Mouse (Mus musculus): ENCODE data around the gene Vangl2. TPM values are rescaled to one million over a fixed set of nuclear protein-coding genes. Genes with fewer than 3 reads are reported as not detected.

The Vangl2 gene
- polyA plus RNA-seq, 1 experiment from 2014 or later = 18.4 TPM

DNA sequence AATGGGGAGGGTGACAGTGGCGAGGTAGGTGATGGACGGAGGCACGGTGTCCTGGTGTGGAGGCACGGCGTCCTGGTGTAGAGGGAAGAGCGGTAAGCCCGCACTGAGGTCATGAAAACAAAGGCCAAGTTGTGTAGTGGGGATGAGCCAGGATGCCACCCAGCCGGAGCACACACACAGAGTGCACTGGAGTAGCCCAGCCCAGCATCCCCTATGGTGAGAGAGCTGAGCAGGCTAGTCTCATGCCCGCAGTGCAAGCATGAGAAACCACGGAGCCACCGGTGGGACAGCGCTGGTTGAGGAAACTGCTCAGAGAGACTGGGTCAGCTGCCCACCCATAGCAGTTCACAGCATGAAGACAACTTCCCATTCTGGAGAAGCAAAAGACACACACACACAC lies 26.6 kb downstream of the Vangl2 start:
- peaks cover 30% of the 10 kb centered on the region for H3K36me3 ChIP-seq (ENCODE audit: control insufficient read depth, insufficient read depth, low read length)
- 68% methylated on average over 12 of the region's 12 CpGs for WGBS

DNA sequence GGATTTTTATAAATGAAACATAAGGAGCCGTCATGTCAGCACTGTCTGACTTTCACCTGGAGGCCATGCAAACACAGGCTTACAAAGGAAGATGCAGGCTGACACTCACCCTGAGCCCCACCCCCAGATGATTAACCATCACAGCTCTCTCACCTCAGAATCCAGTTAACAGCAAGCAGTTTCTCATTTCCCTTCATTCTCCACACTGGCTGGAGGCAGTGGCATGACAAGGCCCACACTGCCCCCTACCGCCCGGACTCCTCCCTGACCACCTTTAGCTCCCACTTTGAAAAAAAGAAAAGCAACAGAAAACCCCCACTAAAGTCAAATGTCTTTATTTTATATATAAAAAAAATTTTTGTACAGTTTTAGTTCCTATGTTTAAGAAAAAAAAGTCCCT lies 27.6 kb downstream of the Vangl2 start:
- Histone ChIP-seq H3K27ac (ENCODE audit: low read length) (no peak overlapping the region), H3K36me3 (ENCODE audit: control insufficient read depth, insufficient read depth, low read length) (peaks cover 21% of the 10 kb centered on the region), H3K9me3 (ENCODE audit: control insufficient read depth, low read depth, low read length) (no peaks in the 10 kb centered on the region), H3K9ac (replicated peaks; ENCODE audit: low read depth, low read length) (no peak overlapping the region), H3K4me2 (replicated peaks; ENCODE audit: low read depth, low read length) (no peak overlapping the region), H3K4me3 (ENCODE audit: low read depth, low read length) (no peak overlapping the region), H3K27me3 (ENCODE audit: control insufficient read depth, insufficient read depth, low read length) (no peaks in the 10 kb centered on the region), H3K4me1 (ENCODE audit: control insufficient read depth, insufficient read depth, low read length) (no peaks in the 10 kb centered on the region)
- ATAC-seq (ENCODE audit: insufficient number of reproducible peaks, insufficient read depth, low FRiP score, low read depth) = no peak
- WGBS = 40% methylated on average over 3 of the region's 3 CpGs

More for the DNA sequence above, 26.6 kb downstream of the Vangl2 start:
- Histone ChIP-seq H3K9me3 (ENCODE audit: control insufficient read depth, low read depth, low read length) (no peaks in the 10 kb centered on the region), H3K4me3 (ENCODE audit: low read depth, low read length) (no peak overlapping the region), H3K4me1 (ENCODE audit: control insufficient read depth, insufficient read depth, low read length) (no peaks in the 10 kb centered on the region), H3K27ac (ENCODE audit: low read length) (no peak overlapping the region), H3K27me3 (ENCODE audit: control insufficient read depth, insufficient read depth, low read length) (no peaks in the 10 kb centered on the region), H3K4me2 (replicated peaks; ENCODE audit: low read depth, low read length) (no peak overlapping the region), H3K9ac (replicated peaks; ENCODE audit: low read depth, low read length) (no peak overlapping the region)
- no peak for ATAC-seq (ENCODE audit: insufficient number of reproducible peaks, insufficient read depth, low FRiP score, low read depth)

DNA sequence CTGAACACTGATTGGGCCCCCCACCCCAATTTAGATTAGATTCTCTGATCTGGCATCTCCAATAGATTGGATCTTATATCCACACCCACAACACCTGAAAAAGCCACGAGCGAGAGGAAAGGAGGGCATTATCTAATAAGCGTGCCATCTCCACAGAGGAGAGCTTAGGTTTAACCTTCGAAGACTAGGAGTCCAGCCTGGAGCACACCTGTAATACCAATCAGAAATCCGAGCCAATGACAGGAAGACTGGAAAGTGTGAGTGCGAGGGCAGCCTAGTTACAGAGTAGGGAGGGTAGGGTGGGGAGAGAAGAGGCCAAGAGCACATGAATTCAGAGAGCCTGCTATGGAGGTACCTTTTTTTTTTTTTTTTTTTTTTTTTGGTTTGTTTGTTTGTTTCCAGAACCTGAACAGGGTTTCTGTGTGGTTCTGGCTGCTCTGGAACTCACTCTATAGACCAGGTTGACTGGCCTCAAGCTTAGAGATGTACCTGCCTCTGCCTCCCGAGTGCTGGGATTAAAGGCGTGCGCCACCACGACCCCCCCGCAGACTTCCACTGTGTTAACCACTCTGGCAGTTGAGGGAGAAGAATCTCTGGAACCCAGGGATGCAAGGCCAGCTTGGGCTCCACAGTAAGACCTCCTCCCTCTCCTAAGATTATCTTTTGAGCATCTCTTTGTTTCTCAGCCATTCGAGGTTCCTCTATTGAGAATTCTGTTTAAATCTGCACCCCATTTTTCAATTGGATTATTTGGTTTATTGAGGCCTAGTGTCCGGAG lies 29.2 kb downstream of the Vangl2 start:
- 92% methylated on average over 13 of the region's 13 CpGs for WGBS
- Histone ChIP-seq H3K36me3 (ENCODE audit: control insufficient read depth, insufficient read depth, low read length) (peaks cover 9% of the 10 kb centered on the region; the same call in 1 of the 2 replicates), H3K27ac (ENCODE audit: low read length) (no peak overlapping the region), H3K4me3 (ENCODE audit: low read depth, low read length) (no peak overlapping the region), H3K4me2 (replicated peaks; ENCODE audit: low read depth, low read length) (no peak overlapping the region), H3K27me3 (ENCODE audit: control insufficient read depth, insufficient read depth, low read length) (no peaks in the 10 kb centered on the region), H3K4me1 (ENCODE audit: control insufficient read depth, insufficient read depth, low read length) (no peaks in the 10 kb centered on the region), H3K9ac (replicated peaks; ENCODE audit: low read depth, low read length) (no peak overlapping the region), H3K9me3 (ENCODE audit: control insufficient read depth, low read depth, low read length) (no peaks in the 10 kb centered on the region)
- ATAC-seq (ENCODE audit: insufficient number of reproducible peaks, insufficient read depth, low FRiP score, low read depth) = no peak

DNA sequence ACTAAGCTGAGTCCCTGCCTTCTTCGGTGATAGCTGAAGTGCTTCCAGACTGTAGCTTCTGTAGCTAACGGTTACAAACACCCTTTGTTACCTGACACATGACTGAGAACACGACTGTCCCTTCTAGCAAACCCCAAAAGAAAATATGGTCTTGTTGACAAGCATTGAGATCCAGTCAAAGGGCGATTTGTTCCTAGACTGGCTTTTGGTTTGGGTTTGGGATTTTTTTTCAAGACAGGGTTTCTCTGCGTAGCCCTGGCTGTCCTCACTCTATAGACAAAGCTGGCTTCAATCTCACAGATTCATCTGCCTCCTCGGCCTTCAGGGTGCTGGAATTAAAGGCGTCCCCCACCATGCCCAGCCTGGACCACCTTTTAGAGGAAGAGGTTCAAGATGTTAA lies 31.5 kb downstream of the Vangl2 start:
- H3K4me1 ChIP-seq (ENCODE audit: control insufficient read depth, insufficient read depth, low read length) = no peaks in the 10 kb centered on the region
- 78% methylated on average over 7 of the region's 7 CpGs for WGBS
- no peaks in the 10 kb centered on the region for H3K9me3 ChIP-seq (ENCODE audit: control insufficient read depth, low read depth, low read length)
- H3K27me3 ChIP-seq (ENCODE audit: control insufficient read depth, insufficient read depth, low read length) = no peaks in the 10 kb centered on the region
- H3K27ac ChIP-seq (ENCODE audit: low read length) = no peak overlapping the region
- peaks cover 2% of the 10 kb centered on the region; the same call in 1 of the 2 replicates for H3K36me3 ChIP-seq (ENCODE audit: control insufficient read depth, insufficient read depth, low read length)
- no peak overlapping the region for H3K4me2 ChIP-seq (replicated peaks; ENCODE audit: low read depth, low read length)
- H3K9ac ChIP-seq (replicated peaks; ENCODE audit: low read depth, low read length) = no peak overlapping the region
- no peak overlapping the region for H3K4me3 ChIP-seq (ENCODE audit: low read depth, low read length)
- no peak for ATAC-seq (ENCODE audit: insufficient number of reproducible peaks, insufficient read depth, low FRiP score, low read depth)

DNA sequence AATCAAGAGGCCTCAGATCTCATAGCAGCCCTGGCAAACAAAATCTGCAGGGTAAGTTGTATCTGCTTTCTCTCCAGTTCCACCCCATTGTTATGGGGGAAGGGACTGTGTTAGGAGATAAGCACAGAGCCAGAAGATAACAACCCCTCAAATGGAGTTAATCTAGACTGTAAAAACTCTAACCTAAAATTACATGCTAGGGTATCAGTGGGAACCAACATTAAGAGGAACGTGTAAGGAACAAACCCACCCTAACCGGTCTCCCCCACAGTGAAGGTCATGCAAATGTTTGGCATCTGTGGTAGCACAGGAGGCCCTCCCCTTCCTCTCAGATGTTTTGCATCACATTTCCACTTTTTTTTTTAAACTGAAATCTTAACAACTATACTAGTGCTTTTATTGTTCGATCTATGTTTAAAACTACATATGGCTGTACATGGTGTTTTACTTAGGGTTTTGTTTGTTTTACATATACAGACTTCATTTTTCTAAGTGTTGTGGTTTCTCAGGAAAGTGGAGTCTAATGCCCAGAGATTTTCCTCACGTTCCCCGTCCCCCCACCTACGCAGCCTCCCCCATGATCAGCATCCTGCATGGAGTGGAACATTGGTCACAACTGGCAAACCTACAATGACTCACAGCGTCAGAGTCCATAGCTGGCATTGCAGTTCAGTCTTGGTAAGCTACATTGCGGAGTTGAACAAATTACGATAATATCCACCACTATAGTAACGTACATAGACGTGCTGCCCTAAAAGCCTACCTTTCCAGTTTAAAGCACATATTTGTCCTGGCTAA lies 33.1 kb downstream of the Vangl2 start:
- Histone ChIP-seq H3K27ac (ENCODE audit: low read length) (no peak overlapping the region), H3K9me3 (ENCODE audit: control insufficient read depth, low read depth, low read length) (no peaks in the 10 kb centered on the region), H3K4me1 (ENCODE audit: control insufficient read depth, insufficient read depth, low read length) (no peaks in the 10 kb centered on the region), H3K4me2 (replicated peaks; ENCODE audit: low read depth, low read length) (no peak overlapping the region), H3K9ac (replicated peaks; ENCODE audit: low read depth, low read length) (no peak overlapping the region), H3K36me3 (ENCODE audit: control insufficient read depth, insufficient read depth, low read length) (no peaks in the 10 kb centered on the region), H3K4me3 (ENCODE audit: low read depth, low read length) (no peak overlapping the region), H3K27me3 (ENCODE audit: control insufficient read depth, insufficient read depth, low read length) (no peaks in the 10 kb centered on the region)
- 75% methylated on average over 11 of the region's 11 CpGs for WGBS
- no peak for ATAC-seq (ENCODE audit: insufficient number of reproducible peaks, insufficient read depth, low FRiP score, low read depth)

DNA sequence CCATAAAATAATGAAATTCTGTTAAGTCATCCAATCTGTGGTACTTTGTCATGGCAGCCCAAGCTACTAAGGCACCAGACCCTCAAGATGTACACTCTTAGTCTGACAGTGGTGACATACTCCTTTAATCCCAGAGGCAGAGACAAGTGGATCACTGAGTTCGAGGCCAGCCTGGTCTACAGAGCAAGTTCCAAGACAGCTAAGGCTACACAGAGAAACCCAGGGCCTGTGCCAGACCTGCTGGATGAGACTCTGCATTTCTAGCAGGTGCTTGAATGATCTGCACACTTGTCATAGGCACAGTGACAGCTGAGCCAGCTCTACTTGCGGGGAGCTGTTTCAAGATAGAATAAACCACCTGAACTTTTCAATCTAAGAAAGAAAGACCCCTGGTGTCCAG lies 33.7 kb downstream of the Vangl2 start:
- H3K9ac ChIP-seq (replicated peaks; ENCODE audit: low read depth, low read length) = no peak overlapping the region
- H3K4me2 ChIP-seq (replicated peaks; ENCODE audit: low read depth, low read length) = no peak overlapping the region
- H3K36me3 ChIP-seq (ENCODE audit: control insufficient read depth, insufficient read depth, low read length) = no peaks in the 10 kb centered on the region
- WGBS = 87% methylated on average over 2 of the region's 2 CpGs
- no peak for ATAC-seq (ENCODE audit: insufficient number of reproducible peaks, insufficient read depth, low FRiP score, low read depth)
- no peaks in the 10 kb centered on the region for H3K27me3 ChIP-seq (ENCODE audit: control insufficient read depth, insufficient read depth, low read length)
- H3K9me3 ChIP-seq (ENCODE audit: control insufficient read depth, low read depth, low read length) = no peaks in the 10 kb centered on the region
- H3K4me1 ChIP-seq (ENCODE audit: control insufficient read depth, insufficient read depth, low read length) = no peaks in the 10 kb centered on the region
- H3K4me3 ChIP-seq (ENCODE audit: low read depth, low read length) = no peak overlapping the region
- no peak overlapping the region for H3K27ac ChIP-seq (ENCODE audit: low read length)

DNA sequence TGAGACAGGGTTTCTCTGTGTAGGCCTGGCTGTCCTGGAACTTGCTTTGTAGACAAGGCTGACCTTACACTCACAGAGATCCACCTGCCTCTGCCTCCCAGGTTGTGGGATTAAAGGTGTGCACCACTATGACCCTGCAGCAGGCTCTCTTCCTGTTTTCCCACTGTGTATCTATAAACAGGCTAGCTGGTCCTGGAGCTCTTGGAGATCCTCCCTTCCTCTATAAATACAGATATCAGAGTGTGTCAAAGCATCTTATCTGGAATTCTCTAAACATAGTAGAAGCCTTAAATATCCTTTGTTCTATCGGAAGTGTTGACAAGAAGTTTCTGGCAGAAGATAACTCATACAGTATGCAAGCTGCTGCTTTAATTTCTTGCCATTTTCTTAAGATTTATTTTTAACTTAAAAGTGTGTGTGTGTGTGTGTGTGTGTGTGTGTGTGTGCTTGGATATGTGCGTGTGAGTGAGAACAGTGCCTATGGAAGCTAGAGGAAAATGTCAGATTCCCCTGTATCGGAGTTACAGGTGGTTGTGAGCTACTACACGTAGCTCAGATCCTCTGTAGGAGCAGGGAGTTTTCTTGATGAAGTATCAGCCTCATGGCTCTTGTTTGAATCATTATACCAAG lies 35.2 kb downstream of the Vangl2 start:
- Histone ChIP-seq H3K27ac (ENCODE audit: low read length) (no peak overlapping the region), H3K4me3 (ENCODE audit: low read depth, low read length) (no peak overlapping the region), H3K27me3 (ENCODE audit: control insufficient read depth, insufficient read depth, low read length) (no peaks in the 10 kb centered on the region), H3K9ac (replicated peaks; ENCODE audit: low read depth, low read length) (no peak overlapping the region), H3K4me1 (ENCODE audit: control insufficient read depth, insufficient read depth, low read length) (no peaks in the 10 kb centered on the region), H3K9me3 (ENCODE audit: control insufficient read depth, low read depth, low read length) (no peaks in the 10 kb centered on the region), H3K36me3 (ENCODE audit: control insufficient read depth, insufficient read depth, low read length) (no peaks in the 10 kb centered on the region), H3K4me2 (replicated peaks; ENCODE audit: low read depth, low read length) (no peak overlapping the region)
- no peak for ATAC-seq (ENCODE audit: insufficient number of reproducible peaks, insufficient read depth, low FRiP score, low read depth)
- WGBS = 76% methylated on average over 4 of the region's 4 CpGs

DNA sequence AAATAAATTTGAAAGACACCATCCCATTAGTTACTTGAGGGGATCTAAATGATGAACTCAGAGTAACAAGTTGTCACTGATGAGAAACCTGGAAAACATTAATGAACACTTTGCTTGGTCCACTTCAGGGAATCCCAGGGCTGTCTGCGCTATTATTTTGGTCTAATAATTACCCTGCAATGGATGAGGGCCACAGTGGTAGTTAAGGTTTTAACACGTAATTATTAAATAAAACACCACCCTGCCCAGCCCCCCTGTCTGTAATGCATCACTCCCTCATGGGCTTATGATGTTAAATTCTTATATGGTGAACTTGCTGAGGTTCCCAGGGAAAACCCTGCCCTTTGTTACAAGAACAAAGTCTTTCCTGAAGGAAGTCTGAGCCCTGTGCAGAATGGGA lies 36.4 kb downstream of the Vangl2 start:
- Histone ChIP-seq H3K9me3 (ENCODE audit: control insufficient read depth, low read depth, low read length) (no peaks in the 10 kb centered on the region), H3K4me2 (replicated peaks; ENCODE audit: low read depth, low read length) (no peak overlapping the region), H3K27ac (ENCODE audit: low read length) (no peak overlapping the region), H3K36me3 (ENCODE audit: control insufficient read depth, insufficient read depth, low read length) (no peaks in the 10 kb centered on the region), H3K4me3 (ENCODE audit: low read depth, low read length) (no peak overlapping the region), H3K4me1 (ENCODE audit: control insufficient read depth, insufficient read depth, low read length) (no peaks in the 10 kb centered on the region), H3K27me3 (ENCODE audit: control insufficient read depth, insufficient read depth, low read length) (no peaks in the 10 kb centered on the region), H3K9ac (replicated peaks; ENCODE audit: low read depth, low read length) (no peak overlapping the region)
- no peak for ATAC-seq (ENCODE audit: insufficient number of reproducible peaks, insufficient read depth, low FRiP score, low read depth)
- WGBS = 83% methylated on average over 2 of the region's 2 CpGs

Measured in stomach, embryonic 14.5 days (tissue).